Mouse (Mus musculus) heart, postnatal 4 days (tissue): ENCODE data around the gene Lrrc2. TPM values are rescaled to one million over a fixed set of nuclear protein-coding genes. Genes with fewer than 3 reads are reported as not detected.

Source experiments
- DNase-seq: peaks from one replicate; pipeline ENCODE4 v3.0.0; 2021
- microRNA-seq, 2 experiments: library from miRNA; unstranded; fragments of <30 nt; microRNA quantifications; one replicate each; pipeline ENCODE4 v1.2.0; 2021 to 2022
- total RNA-seq, 2 experiments: library from RNA; stranded (reverse); gene quantifications; 2 replicates each; pipeline ENCODE4 v1.2.3; 2021

Gene Lrrc2
- total RNA-seq, 2 experiments from 2014 or later, result 15.4 to 16.6 TPM

GRCm38 (mm10) chr9:110989141-110989540 is 37.8 kb downstream of the Lrrc2 start:
- no peak for DNase-seq

- DNase-seq, result no peak
Observed at GRCm38 (mm10) chr9:110989543-110989942, 38.2 kb downstream of the Lrrc2 start.

- DNase-seq, result peak; percentile 31
Observed at GRCm38 (mm10) chr9:110990204-110990603, 38.9 kb downstream of the Lrrc2 start, which contains the start of gene Rtp3. Gene Rtp3 (minus strand): TSS chr9:110990583.

GRCm38 (mm10) chr9:110993281-110993709 is 42.0 kb downstream of the Lrrc2 start:
- no peak for DNase-seq

GRCm38 (mm10) chr9:110994716-110995172 is 43.4 kb downstream of the Lrrc2 start:
- peak; percentile 75 for DNase-seq

GRCm38 (mm10) chr9:110997245-110997644 is 45.9 kb downstream of the Lrrc2 start:
- DNase-seq, result peak; percentile 87

GRCm38 (mm10) chr9:110999056-110999455 is 47.7 kb downstream of the Lrrc2 start:
- no peak for DNase-seq

- DNase-seq, result peak; percentile 39
Observed at GRCm38 (mm10) chr9:110999856-111000255, 48.5 kb downstream of the Lrrc2 start.

- DNase-seq, result no peak
Observed at GRCm38 (mm10) chr9:111001621-111002020, 50.3 kb downstream of the Lrrc2 start.

- DNase-seq, result no peak
Observed at GRCm38 (mm10) chr9:111003279-111003678, 51.9 kb downstream of the Lrrc2 start.

- DNase-seq, result no peak
Observed at GRCm38 (mm10) chr9:111006544-111006943, 55.2 kb downstream of the Lrrc2 start.

GRCm38 (mm10) chr9:111009763-111010162 is 58.4 kb downstream of the Lrrc2 start:
- DNase-seq, result no peak

- no peak for DNase-seq
Observed at GRCm38 (mm10) chr9:111011550-111011949, 60.2 kb downstream of the Lrrc2 start.

GRCm38 (mm10) chr9:111012041-111012440 is 60.7 kb downstream of the Lrrc2 start:
- no peak for DNase-seq

- no peak for DNase-seq
Observed at GRCm38 (mm10) chr9:111015658-111016057, 64.3 kb downstream of the Lrrc2 start.

- no peak for DNase-seq
Observed at GRCm38 (mm10) chr9:111019022-111019421, 67.7 kb downstream of the Lrrc2 start, which contains the start of gene Ltf. Gene Ltf (plus strand): TSS chr9:111019271.

GRCm38 (mm10) chr9:111026791-111027190 is 75.4 kb downstream of the Lrrc2 start:
- no peak for DNase-seq

Small RNA genes within 50 kb of the gene (microRNA-seq; reads per million reads assigned to microRNA genes)
- 0 reads per million in 2 experiments for gene Gm24269

Other genes starting within 250 kb of the Lrrc2 start
- 1,000 to 10,000 TPM; 8,328 to 9,816 TPM for gene Myl3, start 209.7 kb upstream of the Lrrc2 start, total RNA-seq
- gene Pth1r, start 204.4 kb upstream of the Lrrc2 start, total RNA-seq, result 10 to 100 TPM; 16.4 to 19.3 TPM
- gene Prss42, start 153.4 kb upstream of the Lrrc2 start, total RNA-seq, result not detected
- not detected for gene Prss44, start 137.6 kb upstream of the Lrrc2 start, total RNA-seq
- not detected for gene Prss43, start 124.9 kb upstream of the Lrrc2 start, total RNA-seq
- gene Prss45, start 117.0 kb upstream of the Lrrc2 start, total RNA-seq, result under 1 TPM in 1 of 2 experiments, not detected in 1; 0.45 TPM
- not detected for gene Prss46, start 107.0 kb upstream of the Lrrc2 start, total RNA-seq
- not detected for gene Prss50, start 93.6 kb upstream of the Lrrc2 start, total RNA-seq
- 10 to 100 TPM; 14.4 to 16.3 TPM for gene Als2cl, start 71.7 kb upstream of the Lrrc2 start, total RNA-seq
- under 1 TPM; 0.43 to 0.45 TPM for gene Tmie, start 71.4 kb upstream of the Lrrc2 start, total RNA-seq
- not detected for gene Fam240a, start 34.7 kb upstream of the Lrrc2 start, total RNA-seq
- gene Tdgf1, start 5.4 kb upstream of the Lrrc2 start, total RNA-seq, result not detected
- gene Rtp3, start 39.0 kb downstream of the Lrrc2 start, total RNA-seq, result 1 to 10 TPM; 1.6 to 1.7 TPM
- 1 to 10 TPM; 2.7 to 3.3 TPM for gene Ltf, start 67.7 kb downstream of the Lrrc2 start, total RNA-seq
- gene Ccrl2, start 106.0 kb downstream of the Lrrc2 start, total RNA-seq, result 1 to 10 TPM; 5.4 to 6.7 TPM
- 100 to 1,000 TPM; 132 to 133 TPM for gene Lrrfip2, start 166.0 kb downstream of the Lrrc2 start, total RNA-seq